In genomic region chr7:74451047-74451446, GRCm38 (mm10) we compare ENCODE assay signal across 23 mouse cellular contexts.
"Had no signal": no experiment of that assay in that cellular context is flagged by ENCODE, and none has a peak within 500 bp of the region (broad histone marks: within the 10 kb centered on the region; RNA-seq: fewer than 3 reads in every experiment).

No protein-coding gene starts in this region.

- H3K36me3 ChIP-seq: limb, embryonic 12.5 days; liver, embryonic 12.5 days; liver, embryonic 15.5 days; lung, embryonic 15.5 days; midbrain, embryonic 10.5 days; neural tube, embryonic 12.5 days; neural tube, embryonic 15.5 days; stomach, embryonic 15.5 days had no signal

- H3K9me3 ChIP-seq: limb, embryonic 12.5 days; liver, embryonic 12.5 days; liver, embryonic 15.5 days; lung, embryonic 15.5 days; megakaryocyte, embryonic 14.5 days; midbrain, embryonic 10.5 days; neural tube, embryonic 12.5 days; neural tube, embryonic 15.5 days; stomach, embryonic 15.5 days had no signal

- H3K27me3 ChIP-seq: limb, embryonic 12.5 days; liver, embryonic 12.5 days; liver, embryonic 15.5 days; lung, embryonic 15.5 days; megakaryocyte, embryonic 14.5 days; neural tube, embryonic 12.5 days; neural tube, embryonic 15.5 days; stomach, embryonic 15.5 days had no signal

- H3K9ac ChIP-seq: limb, embryonic 12.5 days; liver, embryonic 12.5 days; liver, embryonic 15.5 days; lung, embryonic 15.5 days; neural tube, embryonic 12.5 days; neural tube, embryonic 15.5 days; stomach, embryonic 15.5 days had no signal

- H3K4me2 ChIP-seq: limb, embryonic 12.5 days; liver, embryonic 12.5 days; liver, embryonic 15.5 days; lung, embryonic 15.5 days; neural tube, embryonic 12.5 days; neural tube, embryonic 15.5 days; stomach, embryonic 15.5 days had no signal

- DNase-seq: kidney, adult 18-20 months; kidney, postnatal 36 days; layer of hippocampus, postnatal 36 days; liver; lung, adult 18-20 months; lung, postnatal 10 days; lung, postnatal 36 days; midbrain, embryonic 14.5 days; retina, postnatal 1 day; right cerebral cortex, postnatal 25 days; spleen, adult 18-20 months; thymus, postnatal 25 days had no signal

- H3K27ac ChIP-seq: kidney, postnatal 0 days; left cerebral cortex, adult 2 months; limb, embryonic 12.5 days; liver, embryonic 12.5 days; liver, embryonic 15.5 days; lung, embryonic 15.5 days; midbrain, embryonic 10.5 days; neural tube, embryonic 12.5 days; neural tube, embryonic 15.5 days; stomach, embryonic 15.5 days had no signal

- H3K4me3 ChIP-seq: left cerebral cortex, adult 2 months; limb, embryonic 12.5 days; liver, embryonic 12.5 days; liver, embryonic 15.5 days; lung, embryonic 15.5 days; megakaryocyte, embryonic 14.5 days; midbrain, embryonic 10.5 days; neural tube, embryonic 12.5 days; neural tube, embryonic 15.5 days; stomach, embryonic 15.5 days had no signal

- ATAC-seq: liver, embryonic 12.5 days had no signal

- H3K4me1 ChIP-seq: liver, embryonic 12.5 days; liver, embryonic 15.5 days; lung, embryonic 15.5 days; neural tube, embryonic 15.5 days; stomach, embryonic 15.5 days had no signal
